Mouse (Mus musculus): Measurements from ENCODE around the gene Pipox.

Pipox gene

GRCm38 (mm10) chr11:77908468-77908867 lies 14.6 kb upstream of the Pipox start:
- DNase-seq (ENCODE audit: low read depth, low spot score): no peak

DNA sequence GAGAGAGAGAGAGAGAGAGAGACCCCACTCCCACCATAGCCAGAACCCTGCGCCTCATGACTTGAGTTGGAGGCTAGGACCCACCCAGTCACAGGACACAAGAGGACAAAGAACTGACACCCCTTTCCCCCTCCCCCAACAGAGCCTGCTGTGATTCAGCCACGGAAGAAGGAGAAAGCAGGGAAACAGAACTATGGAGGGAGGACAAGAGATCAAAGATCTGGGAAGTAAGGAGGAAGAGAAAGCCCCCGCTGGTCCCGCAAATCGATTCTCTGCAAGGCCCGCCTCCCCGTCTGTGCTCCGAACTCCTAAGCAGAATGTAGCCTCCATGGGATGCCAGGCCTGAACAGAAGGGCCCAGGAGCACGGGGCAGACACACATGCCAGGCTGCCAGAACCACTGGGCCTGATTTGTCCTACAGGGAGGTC lies 12.9 kb upstream of the Pipox start:
- no peak for DNase-seq (ENCODE audit: low read depth, low spot score)

DNA sequence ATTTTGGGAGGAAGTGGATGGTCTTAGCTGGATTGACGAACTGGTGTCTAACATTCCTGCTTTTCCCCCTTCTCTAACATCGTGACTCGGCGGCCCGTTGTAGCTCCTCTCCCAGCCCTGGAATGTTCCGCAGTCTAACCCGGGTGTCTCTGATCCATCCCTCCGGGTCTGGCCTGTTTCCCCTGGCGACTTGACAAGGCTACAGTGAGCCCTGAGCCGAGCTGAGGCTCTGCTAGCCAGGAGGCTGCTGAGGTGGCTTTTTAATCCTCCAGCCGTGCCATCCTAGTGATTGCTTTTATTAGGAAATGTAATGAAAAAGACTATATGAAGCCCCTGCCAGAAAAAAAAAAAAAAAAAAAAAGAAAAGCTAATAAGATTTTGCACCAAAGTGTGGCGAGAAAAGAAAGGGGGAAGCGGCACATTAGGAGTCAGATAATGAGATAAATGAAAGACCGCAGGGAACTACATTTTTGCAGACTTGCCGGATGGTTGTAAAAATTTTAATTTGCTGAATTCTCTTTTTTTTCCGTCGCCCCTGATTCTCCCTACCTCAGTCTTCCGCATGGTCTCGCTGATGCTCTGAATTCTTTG lies 12.3 kb upstream of the Pipox start:
- no peak for DNase-seq (ENCODE audit: low read depth, low spot score)

GRCm38 (mm10) chr11:77904707-77905106 lies 10.8 kb upstream of the Pipox start:
- DNase-seq (ENCODE audit: low read depth, low spot score): no peak

DNA sequence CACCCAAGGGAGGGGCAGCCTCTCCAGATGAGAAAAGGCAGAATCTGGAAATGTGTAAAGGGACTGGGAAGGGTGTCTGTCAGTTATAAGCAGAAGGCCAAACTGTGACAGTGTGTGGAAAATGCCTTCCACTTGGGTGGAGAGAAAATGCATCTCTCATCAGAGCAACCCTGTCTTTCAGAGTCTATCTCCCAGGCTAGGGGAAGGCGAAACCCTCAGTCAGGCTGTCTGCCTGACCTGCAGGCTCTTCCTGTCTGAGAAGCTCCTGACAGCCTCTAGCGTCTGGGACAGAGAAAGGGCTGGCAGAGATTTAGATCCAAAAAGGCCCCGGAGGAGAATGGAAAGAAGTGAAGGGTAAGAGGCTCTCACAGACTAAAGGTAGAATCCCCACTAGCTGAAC lies 9.9 kb upstream of the Pipox start:
- DNase-seq (ENCODE audit: low read depth, low spot score): no peak

DNA sequence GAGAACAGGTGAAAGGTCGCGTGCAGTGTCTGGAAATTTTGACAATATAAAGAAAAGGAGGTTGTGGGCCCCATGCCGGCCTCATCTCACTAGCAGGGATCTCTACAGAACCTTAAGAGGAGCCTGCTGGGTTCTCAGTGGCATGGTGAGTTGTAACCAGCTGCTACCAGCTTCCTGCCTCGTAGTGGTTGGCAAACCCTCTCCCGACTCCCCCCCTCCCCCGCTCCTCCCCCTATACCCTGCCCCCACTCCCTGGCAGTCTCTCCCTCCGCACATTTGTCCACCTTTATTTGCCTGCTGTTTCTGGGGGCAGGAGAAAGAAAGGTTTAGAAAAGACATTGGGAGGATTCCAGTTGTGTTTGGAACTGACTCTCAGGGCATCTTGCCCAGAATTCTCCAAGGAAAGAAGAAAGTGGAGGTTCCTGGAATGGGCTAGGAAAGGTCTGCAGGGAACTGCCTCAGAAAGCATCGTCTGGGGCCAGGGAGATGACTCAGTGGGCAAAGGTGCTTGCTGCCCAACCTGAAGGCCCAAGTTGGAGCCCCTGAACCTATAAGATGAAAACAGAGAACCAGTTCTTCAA lies 8.0 kb upstream of the Pipox start:
- no peak for DNase-seq (ENCODE audit: low read depth, low spot score)

DNA sequence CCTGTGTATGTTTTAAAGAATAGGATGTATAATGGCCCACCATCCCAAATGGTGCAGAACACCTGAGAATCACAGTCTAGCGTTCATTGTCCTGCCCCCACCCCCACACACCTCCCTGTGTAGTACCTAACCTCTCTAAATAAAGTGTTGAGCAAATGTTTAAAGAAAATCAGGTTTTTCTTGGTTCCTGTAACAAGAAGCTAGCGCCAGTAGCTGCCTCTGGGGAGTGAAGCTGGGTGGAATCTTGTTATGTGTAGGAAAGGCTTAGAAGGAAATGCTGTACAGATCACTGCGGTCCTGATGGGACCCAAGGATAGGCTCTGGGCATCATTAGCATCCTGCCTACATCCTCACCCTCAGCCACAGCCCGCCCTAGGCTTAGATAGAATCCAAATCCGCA lies 7.5 kb upstream of the Pipox start:
- DNase-seq (ENCODE audit: low read depth, low spot score): no peak

DNA sequence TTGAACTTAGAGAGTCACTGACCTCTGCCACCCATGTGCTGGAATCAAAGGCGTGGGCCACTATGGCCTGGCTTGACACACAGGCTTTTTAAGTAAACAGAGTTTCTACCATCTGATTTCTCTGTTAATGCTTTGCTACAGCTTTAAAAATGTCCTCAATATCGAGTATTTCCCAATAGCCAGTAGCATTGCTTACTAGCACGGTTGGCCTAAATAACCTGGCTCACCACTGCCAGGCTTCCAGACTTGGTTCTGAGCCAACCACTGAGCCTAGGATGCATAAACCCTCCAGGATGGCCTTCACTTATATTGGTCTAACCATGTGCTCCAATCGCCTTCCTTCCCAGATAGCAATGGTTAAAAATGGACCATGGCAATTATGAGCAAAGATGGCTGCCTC lies 6.8 kb upstream of the Pipox start:
- DNase-seq (ENCODE audit: low read depth, low spot score): no peak

- DNase-seq (ENCODE audit: low read depth, low spot score): no peak
Observed at GRCm38 (mm10) chr11:77900187-77900586, 6.3 kb upstream of the Pipox start.

- no peak for DNase-seq (ENCODE audit: low read depth, low spot score)
Observed at GRCm38 (mm10) chr11:77896820-77897805, 3.2 kb upstream of the Pipox start.

DNA sequence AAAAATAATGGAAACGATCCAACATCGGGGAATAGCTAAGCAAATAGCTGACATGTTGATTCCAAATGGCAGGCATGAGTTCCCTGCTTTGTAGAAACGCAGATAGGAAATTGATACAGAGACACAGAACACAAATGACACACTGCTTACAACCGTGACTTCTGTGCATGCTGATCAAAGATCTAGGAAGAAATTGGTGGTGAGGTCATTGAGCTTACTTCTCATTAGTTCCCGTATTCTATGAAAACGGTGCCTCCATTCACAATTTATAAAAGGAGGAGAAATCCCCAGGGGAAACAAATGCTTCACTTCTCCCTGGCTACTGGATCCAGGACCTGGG lies 2.6 kb upstream of the Pipox start:
- DNase-seq (ENCODE audit: low read depth, low spot score): no peak

- no peak for DNase-seq (ENCODE audit: low read depth, low spot score)
Observed at GRCm38 (mm10) chr11:77896011-77896410, 2.1 kb upstream of the Pipox start.

DNA sequence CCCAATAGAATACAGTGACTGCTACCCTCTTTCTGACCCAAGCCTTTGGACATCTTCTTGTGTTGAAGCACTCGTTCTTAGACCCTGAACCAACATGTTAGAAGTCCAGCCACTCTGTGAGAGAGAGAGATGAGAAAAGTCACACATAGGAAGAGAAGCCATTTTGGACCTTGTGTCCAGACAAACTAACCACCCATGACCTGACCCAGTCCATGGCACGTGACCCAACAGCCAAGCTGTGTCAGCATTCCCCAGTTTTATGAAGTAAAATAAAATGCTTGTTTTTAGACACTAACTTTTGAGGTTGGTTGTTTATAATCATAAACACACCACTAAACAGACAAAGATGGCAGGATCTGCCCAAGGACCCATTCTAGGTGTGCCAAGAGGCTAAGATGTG lies 1.1 kb upstream of the Pipox start:
- no peak for DNase-seq (ENCODE audit: low read depth, low spot score)

DNA sequence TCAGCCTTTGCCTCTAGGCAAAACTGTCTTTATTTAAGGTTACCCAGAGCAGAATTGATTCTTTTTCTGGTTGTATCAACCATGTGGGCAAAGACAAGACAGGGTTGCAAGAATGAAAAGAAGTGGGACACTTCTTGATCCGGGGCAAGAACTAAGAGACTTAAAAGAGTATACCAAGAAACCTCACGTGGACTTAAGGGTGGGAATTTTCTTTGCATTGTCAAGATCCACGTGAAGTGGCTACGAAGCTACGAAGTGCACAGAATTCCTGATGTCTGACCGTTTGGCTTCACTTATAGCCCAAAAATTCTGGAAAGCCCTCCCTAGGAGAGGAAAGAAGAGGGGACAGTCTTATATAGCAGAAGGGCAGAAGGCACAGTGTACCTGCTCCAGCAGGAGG lies 613 bp downstream of the Pipox start:
- DNase-seq (ENCODE audit: low read depth, low spot score): no peak

DNA sequence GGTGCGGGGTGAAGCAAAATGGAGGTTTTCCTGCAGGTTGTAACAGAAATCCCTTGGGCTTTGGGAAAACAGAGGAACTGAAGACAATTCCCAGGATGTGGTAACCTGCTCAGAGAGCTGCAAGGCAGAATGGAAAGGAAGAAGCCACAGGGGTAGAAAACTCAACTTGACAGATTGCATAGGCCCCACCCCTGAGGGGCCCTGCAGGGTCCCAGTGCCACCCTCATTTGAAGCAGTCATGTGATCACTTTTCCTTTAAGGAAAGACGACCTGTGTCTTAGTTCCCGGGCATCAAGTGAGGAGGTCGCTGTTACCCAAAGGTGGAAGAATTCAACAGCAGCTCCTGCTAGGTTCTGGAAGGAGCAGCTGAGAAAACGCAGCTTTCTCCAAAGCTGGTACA lies 1.0 kb downstream of the Pipox start:
- DNase-seq (ENCODE audit: low read depth, low spot score): no peak

- DNase-seq (ENCODE audit: low read depth, low spot score): no peak
Observed at GRCm38 (mm10) chr11:77890648-77891258, 3.1 kb downstream of the Pipox start.

GRCm38 (mm10) chr11:77889484-77889883 lies 4.4 kb downstream of the Pipox start:
- no peak for DNase-seq (ENCODE audit: low read depth, low spot score)

- DNase-seq (ENCODE audit: low read depth, low spot score): no peak
Observed at GRCm38 (mm10) chr11:77888846-77889245, 5.0 kb downstream of the Pipox start.

DNA sequence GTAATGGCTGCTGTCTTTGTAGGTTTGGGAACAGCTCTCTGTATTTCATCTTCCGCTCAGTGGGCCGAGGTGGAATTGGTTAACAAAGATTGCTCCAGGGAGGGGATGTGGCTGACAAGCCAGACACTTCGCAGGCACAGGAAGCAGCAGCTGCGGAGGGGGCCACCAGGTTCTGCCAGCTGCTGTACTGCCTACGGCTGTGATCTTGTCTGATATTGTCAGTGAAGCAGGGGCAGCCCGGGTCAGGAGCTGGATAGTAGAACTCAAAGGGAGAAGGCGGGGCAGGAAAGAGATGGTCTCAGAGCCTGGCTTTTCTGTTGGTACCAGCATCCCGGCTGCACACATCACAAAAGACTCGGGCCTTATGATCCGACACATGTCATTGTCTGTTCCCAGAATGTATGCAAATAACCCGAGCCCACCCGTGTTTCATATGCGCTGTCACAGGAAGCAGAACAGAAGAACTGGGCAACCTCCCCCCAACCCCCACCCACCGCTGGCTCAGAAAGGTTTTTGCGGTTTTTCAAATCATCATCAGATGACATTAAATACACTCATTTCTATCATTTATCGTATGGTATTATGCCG lies 6.4 kb downstream of the Pipox start:
- no peak for DNase-seq (ENCODE audit: low read depth, low spot score)

DNA sequence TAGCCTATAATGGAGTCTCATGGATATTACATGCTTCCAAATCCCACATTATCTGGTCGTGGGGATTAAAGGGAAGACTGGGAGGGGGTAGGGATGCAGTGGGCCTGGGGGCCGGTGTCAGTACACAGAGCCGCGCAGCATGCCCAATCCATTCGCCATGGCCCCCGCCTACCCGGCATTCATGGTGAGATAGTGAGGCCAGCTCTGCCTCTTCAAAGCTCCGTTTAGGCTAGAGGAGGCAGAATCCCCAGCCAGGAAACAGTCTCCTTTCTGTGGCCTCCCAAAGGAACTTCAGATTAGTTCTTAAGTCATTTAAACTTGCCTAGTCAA lies 8.7 kb downstream of the Pipox start:
- no peak for DNase-seq (ENCODE audit: low read depth, low spot score)

DNA sequence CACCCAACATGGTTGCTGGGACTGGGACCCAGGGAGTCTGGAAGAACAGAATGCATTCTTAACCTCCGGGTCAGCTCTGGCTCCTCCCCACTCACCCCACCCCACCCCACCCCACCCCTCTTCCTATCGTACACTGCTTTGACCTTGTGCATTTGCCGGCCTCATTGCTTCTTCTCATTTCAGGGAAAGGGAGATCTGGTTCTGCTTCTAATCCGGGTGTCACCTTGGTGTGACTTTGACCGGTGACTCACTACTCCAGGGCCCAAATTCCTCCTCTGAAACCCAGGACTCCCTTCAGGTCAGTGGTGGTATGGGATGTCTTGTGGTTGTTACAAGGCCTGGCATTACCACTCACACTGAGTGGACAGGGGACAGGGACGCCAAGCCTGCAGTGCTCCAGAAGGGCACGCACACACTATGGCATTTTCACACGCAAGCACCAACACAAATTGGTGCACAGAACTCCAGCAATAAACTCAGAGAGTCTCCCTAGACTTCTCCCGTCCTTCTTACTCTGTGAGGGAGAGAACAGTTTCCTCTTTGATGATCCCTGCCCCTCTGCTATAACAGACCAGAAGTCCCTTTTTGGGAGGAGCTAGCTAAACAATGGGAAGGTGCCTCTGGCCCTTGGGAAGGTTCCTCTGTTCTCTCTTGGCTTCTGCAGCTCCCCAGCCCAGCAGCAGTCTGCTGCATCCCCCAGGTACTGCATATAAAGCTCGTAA lies 9.2 kb downstream of the Pipox start:
- DNase-seq (ENCODE audit: low read depth, low spot score): no peak

DNA sequence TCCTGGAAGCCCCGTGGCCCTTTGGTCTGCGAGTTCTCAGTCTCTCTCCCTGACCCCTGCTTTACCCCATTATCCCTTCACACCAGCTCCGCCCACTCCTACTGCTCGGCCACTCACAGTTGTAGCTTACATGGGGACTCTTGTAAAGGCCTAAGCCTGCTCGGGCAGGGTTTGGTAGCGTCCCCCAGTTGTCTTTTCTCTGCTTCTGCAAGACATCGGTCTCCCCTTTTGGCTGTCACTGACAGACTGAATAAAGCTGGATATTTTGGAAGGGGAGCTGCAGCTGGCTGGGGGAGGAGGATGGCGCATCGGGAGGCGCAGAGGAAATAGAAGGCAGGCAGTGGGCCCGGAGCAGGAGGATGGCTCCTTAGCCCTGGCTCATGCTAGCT lies 17.1 kb downstream of the Pipox start:
- no peak for DNase-seq (ENCODE audit: low read depth, low spot score)

Measured in forelimb bud, embryonic 11.5 days (tissue).